Mouse (Mus musculus) ES-E14 (cell line): Measurements from ENCODE around the gene Tiparp.

Source experiments
- MAFK ChIP-seq: IDR thresholded peaks from 2 replicates; pipeline ENCODE4 v1.6.1; 2014; ENCODE audit warnings: mild to moderate bottlenecking, low read depth, low read length, inconsistent platforms; ENCODE audit not compliant: insufficient read depth
- ZC3H11A ChIP-seq: IDR thresholded peaks from 2 replicates; pipeline ENCODE4 v1.6.1; 2012; ENCODE audit warnings: low read depth, mild to moderate bottlenecking, inconsistent platforms, low read length, borderline replicate concordance

DNA sequence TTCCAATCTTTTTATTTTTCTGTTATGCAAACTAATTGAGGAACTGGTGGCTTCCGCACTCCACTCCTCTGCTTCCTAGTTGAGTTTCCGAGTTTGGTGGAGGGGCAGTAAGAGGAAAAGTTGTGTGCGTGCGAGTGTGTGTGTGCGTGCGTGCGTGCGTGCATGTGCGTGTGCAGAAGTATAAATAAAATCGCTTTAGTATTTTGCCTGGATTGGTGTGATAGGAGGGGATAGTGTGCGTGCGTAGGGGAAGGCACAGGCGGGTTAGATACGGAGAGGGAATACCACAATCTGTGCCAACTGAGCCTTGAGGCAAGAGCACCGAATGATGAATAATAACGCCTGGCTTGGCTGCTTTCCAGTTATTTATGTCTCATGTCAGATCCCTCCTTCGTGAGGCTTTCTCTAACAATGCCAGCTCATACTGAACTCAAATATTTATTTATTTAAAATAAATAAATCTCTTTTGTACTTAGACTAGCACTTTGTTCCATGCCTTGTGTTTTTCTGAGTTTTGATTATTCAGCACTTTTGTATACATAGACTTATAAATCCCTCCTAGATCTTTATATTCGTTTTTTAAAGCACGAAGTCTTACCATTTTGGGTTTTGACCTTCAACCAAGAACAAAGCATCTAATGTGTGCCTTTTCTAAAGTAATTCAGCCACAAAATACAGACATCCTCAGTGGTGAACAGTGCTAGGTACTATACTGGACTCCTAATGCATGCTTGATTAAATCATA lies 1.4 kb downstream of the Tiparp start:
- TF ChIP-seq ZC3H11A = no peak
- peak; percentile 79 for TF ChIP-seq MAFK
